Mouse (Mus musculus) neural tube, embryonic 14.5 days (tissue): ENCODE data around the gene Oser1. TPM values are rescaled to one million over a fixed set of nuclear protein-coding genes. Genes with fewer than 3 reads are reported as not detected.

Experiments used
- ATAC-seq: fragments of 200-750 bp; cut with Nextera tagmentation; 2 replicates; pipeline ENCODE4 v1.8.0; 2017; ENCODE audit warnings: low read depth, mild to moderate bottlenecking, moderate TSS enrichment, moderate library complexity
- H3K27ac ChIP-seq: fragments of 300-500 bp; sonication (generic); 2 replicates; pipeline ENCODE4 v1.5.1; 2014; ENCODE audit warnings: low read depth, mild to moderate bottlenecking, control low read depth, low read length, moderate library complexity, mixed read lengths
- H3K27me3 ChIP-seq: fragments of 300-500 bp; sonication (generic); 2 replicates; pipeline ENCODE4 v1.6.1; 2014; ENCODE audit warnings: low read length; ENCODE audit not compliant: control insufficient read depth, insufficient read depth
- H3K36me3 ChIP-seq: fragments of 300-500 bp; sonication (generic); 2 replicates; pipeline ENCODE4 v1.6.1; 2014; ENCODE audit warnings: low read length, mixed read lengths; ENCODE audit not compliant: control insufficient read depth, insufficient read depth
- H3K4me1 ChIP-seq: fragments of 300-500 bp; sonication (generic); 2 replicates; pipeline ENCODE4 v1.6.1; 2014; ENCODE audit warnings: low read length; ENCODE audit not compliant: control insufficient read depth, insufficient read depth
- H3K4me2 ChIP-seq: fragments of 300-500 bp; sonication (generic); 2 replicates; pipeline ENCODE4 v1.6.1; 2014; ENCODE audit warnings: mild to moderate bottlenecking, low read depth, low read length, control low read depth
- H3K4me3 ChIP-seq: fragments of 300-500 bp; sonication (generic); 2 replicates; pipeline ENCODE4 v1.5.1; 2014; ENCODE audit warnings: low read depth, low read length, control low read depth, mixed read lengths
- H3K9ac ChIP-seq: fragments of 300-500 bp; sonication (generic); replicated peaks from 2 replicates; pipeline ENCODE4 v1.6.1; 2014; ENCODE audit warnings: low read depth, mild to moderate bottlenecking, control low read depth, low read length, mixed read lengths
- H3K9me3 ChIP-seq: fragments of 300-500 bp; sonication (generic); 2 replicates; pipeline ENCODE4 v1.6.1; 2016; ENCODE audit warnings: low read length; ENCODE audit not compliant: control insufficient read depth
- WGBS: fragments of 180-500 bp; shearing (Covaris S2); extraction: QIAGEN DNeasy Blood & Tissue Kit; methylation state at CpG from one replicate; pipeline ENCODE4 v1.1.7; 2014; 5-methylcytosine and 5-hydroxymethylcytosine counted together
- polyA plus RNA-seq: library from polyadenylated mRNA; unstranded; fragments of >200 nt; fragmentation: Nextera tagmentation; extraction: Ambion mirVana; gene quantifications from 2 replicates; pipeline ENCODE4 v1.2.1, GENCODE M21; 2014

Gene Oser1
- polyA plus RNA-seq, 1 experiment from 2014 or later: 78.9 TPM

GRCm38 (mm10) chr2:163437800-163438199, 13.3 kb upstream of the Oser1 start:
- Histone ChIP-seq H3K9ac (peak overlapping the region; percentile 93), H3K27me3 (no peaks in the 10 kb centered on the region), H3K9me3 (no peaks in the 10 kb centered on the region), H3K4me2 (peak overlapping the region; percentile 59), H3K36me3 (no peaks in the 10 kb centered on the region), H3K27ac (peak overlapping the region; percentile 80; the same call in 1 of the 2 replicates), H3K4me1 (peaks cover 20% of the 10 kb centered on the region), H3K4me3 (peak overlapping the region; percentile 68)
- no peak for ATAC-seq
- 35% methylated on average over 4 of the region's 4 CpGs for WGBS

GRCm38 (mm10) chr2:163433971-163434370, 9.5 kb upstream of the Oser1 start:
- no peak overlapping the region for H3K4me3 ChIP-seq
- no peak overlapping the region for H3K9ac ChIP-seq
- H3K27ac ChIP-seq: no peak overlapping the region
- ATAC-seq: no peak
- WGBS: 27% methylated on average over 4 of the region's 4 CpGs
- H3K36me3 ChIP-seq: no peaks in the 10 kb centered on the region
- H3K27me3 ChIP-seq: no peaks in the 10 kb centered on the region
- peaks cover 4% of the 10 kb centered on the region; the same call in 1 of the 2 replicates for H3K4me1 ChIP-seq
- H3K9me3 ChIP-seq: no peaks in the 10 kb centered on the region
- no peak overlapping the region for H3K4me2 ChIP-seq

DNA sequence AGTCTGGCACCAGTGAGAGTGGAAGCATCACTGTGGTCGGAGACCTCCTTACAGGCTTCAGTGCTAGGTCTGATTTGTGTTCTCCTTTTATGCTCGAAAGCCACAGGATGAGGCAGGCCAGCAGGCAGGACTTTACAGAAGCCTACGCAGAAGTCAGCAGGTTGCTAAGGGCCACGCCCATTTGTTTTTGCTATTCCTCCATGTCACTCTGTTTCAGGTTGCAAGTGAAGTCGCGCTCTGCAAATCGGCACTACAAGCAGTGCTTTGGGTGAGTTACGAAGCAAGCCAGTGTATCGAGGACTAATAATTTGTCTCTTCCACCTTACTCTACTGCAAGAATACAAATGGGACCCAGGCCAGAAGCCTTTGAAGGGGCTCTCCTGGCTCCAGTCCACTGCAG, 6.8 kb upstream of the Oser1 start:
- Histone ChIP-seq H3K9me3 (no peaks in the 10 kb centered on the region), H3K36me3 (no peaks in the 10 kb centered on the region), H3K27ac (no peak overlapping the region), H3K4me2 (no peak overlapping the region), H3K4me3 (no peak overlapping the region), H3K4me1 (no peaks in the 10 kb centered on the region), H3K27me3 (no peaks in the 10 kb centered on the region), H3K9ac (no peak overlapping the region)
- no peak for ATAC-seq
- 89% methylated on average over 9 of the region's 9 CpGs for WGBS

GRCm38 (mm10) chr2:163428346-163429011, 4.0 kb upstream of the Oser1 start:
- no peak overlapping the region for H3K27ac ChIP-seq
- H3K9ac ChIP-seq: no peak overlapping the region
- H3K4me1 ChIP-seq: no peaks in the 10 kb centered on the region
- no peaks in the 10 kb centered on the region for H3K27me3 ChIP-seq
- H3K4me2 ChIP-seq: no peak overlapping the region
- H3K36me3 ChIP-seq: no peaks in the 10 kb centered on the region
- ATAC-seq: no peak
- WGBS: 51% methylated on average over 4 of the region's 4 CpGs
- no peak overlapping the region for H3K4me3 ChIP-seq
- H3K9me3 ChIP-seq: no peaks in the 10 kb centered on the region

- Histone ChIP-seq H3K4me1 (peaks cover 16% of the 10 kb centered on the region), H3K27ac (no peak overlapping the region), H3K9me3 (no peaks in the 10 kb centered on the region), H3K36me3 (no peaks in the 10 kb centered on the region), H3K9ac (no peak overlapping the region), H3K27me3 (no peaks in the 10 kb centered on the region), H3K4me3 (no peak overlapping the region), H3K4me2 (no peak overlapping the region)
- WGBS: 88% methylated on average over 9 of the region's 9 CpGs
- no peak for ATAC-seq
Measured at GRCm38 (mm10) chr2:163422895-163423660, 1.4 kb downstream of the Oser1 start.

GRCm38 (mm10) chr2:163420366-163420886, 4.1 kb downstream of the Oser1 start:
- H3K27ac ChIP-seq: no peak overlapping the region
- no peaks in the 10 kb centered on the region for H3K27me3 ChIP-seq
- 44% methylated on average over 10 of the region's 10 CpGs for WGBS
- H3K9ac ChIP-seq: peak overlapping the region; percentile 76
- H3K4me3 ChIP-seq: peak overlapping the region; percentile 62
- no peaks in the 10 kb centered on the region for H3K9me3 ChIP-seq
- H3K4me2 ChIP-seq: peak overlapping the region; percentile 73
- no peaks in the 10 kb centered on the region for H3K36me3 ChIP-seq
- no peak for ATAC-seq
- H3K4me1 ChIP-seq: peaks cover 21% of the 10 kb centered on the region

- H3K36me3 ChIP-seq: peaks cover 4% of the 10 kb centered on the region; the same call in 1 of the 2 replicates
- peak overlapping the region; percentile 78 for H3K27ac ChIP-seq
- peak overlapping the region; percentile 76 for H3K9ac ChIP-seq
- peaks cover 21% of the 10 kb centered on the region for H3K4me1 ChIP-seq
- peak overlapping the region; percentile 73 for H3K4me2 ChIP-seq
- under 1% methylated on average over 67 of the region's 71 CpGs for WGBS
- no peaks in the 10 kb centered on the region for H3K27me3 ChIP-seq
- peak overlapping the region; percentile 62 for H3K4me3 ChIP-seq
- peak; percentile 97 for ATAC-seq
- no peaks in the 10 kb centered on the region for H3K9me3 ChIP-seq
Measured at GRCm38 (mm10) chr2:163419346-163420045, 5.0 kb downstream of the Oser1 start.

DNA sequence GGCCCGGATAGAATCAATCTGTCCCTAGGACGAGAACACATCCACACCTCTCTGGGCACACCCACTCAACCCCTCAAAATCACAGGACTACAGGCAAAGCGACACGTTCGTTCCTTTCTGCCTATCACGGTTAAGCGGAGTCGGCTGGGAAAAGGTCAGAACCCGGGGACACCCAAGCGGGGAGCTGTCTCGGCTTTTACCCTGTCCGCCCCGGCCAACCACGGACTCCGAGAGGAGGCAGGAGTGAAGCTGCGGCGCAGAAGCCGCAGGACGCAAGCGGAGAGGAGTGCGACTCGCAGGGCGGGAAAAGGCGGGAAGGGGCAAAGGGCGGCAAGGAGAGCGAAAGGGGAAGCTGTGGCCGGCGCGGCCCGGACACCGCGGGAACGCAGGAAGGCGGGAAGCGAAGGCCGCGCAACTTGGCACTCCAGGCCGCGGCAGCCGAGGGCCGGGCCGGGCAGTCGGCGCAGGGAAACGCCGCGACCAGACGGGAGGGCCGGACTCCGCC, 5.6 kb downstream of the Oser1 start:
- WGBS: under 1% methylated on average over 50 of the region's 50 CpGs
- H3K4me2 ChIP-seq: peak overlapping the region; percentile 78
- H3K27me3 ChIP-seq: no peaks in the 10 kb centered on the region
- ATAC-seq: peak; percentile 68
- peaks cover 21% of the 10 kb centered on the region for H3K4me1 ChIP-seq
- H3K9me3 ChIP-seq: no peaks in the 10 kb centered on the region
- H3K36me3 ChIP-seq: peaks cover 8% of the 10 kb centered on the region; the same call in 1 of the 2 replicates
- H3K4me3 ChIP-seq: peak overlapping the region; percentile 62
- peak overlapping the region; percentile 72 for H3K9ac ChIP-seq
- peak overlapping the region; percentile 49; the same call in 1 of the 2 replicates for H3K27ac ChIP-seq
